Mouse (Mus musculus): ENCODE measurements around the gene Pik3c2b.
"Not testable (repeated sequence)": the region's sequence is repeated elsewhere in the genome, so short reads cannot be mapped to it uniquely, and the experiment has no call there.

The Pik3c2b gene

DNA sequence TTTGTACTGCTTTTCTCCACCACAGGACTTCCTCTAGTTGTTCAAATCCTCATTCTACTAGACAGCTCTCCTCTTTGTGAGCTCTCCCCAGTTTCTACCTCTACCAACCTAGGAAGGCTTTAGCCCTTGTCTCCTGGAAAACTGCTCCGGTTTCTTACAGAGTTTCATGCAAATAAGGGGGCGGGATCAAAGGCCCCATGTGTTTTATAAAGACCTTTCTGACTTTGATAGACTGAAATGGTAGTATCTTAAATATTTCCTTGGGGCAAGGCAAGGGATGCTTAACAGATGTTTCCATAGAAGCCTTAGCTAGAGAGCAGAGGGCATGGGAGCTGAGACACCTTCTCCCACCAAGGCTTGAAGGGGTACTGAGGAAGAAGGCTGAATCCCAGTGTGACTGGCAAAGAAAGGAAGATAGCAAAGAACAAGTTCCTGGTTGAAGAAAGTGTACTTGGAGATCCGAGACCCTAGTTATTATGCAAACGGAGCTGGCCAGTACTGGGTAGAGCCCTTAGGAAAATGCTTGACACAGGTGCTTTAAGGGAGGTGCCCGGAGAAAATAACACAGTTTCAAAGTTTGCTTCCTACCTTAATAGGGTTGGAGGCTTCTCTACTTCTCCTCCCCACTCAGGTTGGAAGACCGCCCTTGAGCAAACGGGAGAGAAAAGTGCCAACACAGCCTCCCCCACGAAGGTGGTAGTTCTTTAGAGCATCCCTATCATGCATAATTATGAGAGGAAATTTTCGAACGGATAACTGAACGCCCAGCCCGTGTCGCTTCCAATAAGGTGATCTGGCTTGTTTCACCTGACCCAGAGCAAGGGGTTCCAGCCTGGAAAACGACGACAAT is at the start of gene Pik3c2b:
Pik3c2b (plus strand) TSS at position 657 of the 850 bp plus-strand sequence.
- no peak for DNase-seq (ENCODE audit: low spot score)

DNA sequence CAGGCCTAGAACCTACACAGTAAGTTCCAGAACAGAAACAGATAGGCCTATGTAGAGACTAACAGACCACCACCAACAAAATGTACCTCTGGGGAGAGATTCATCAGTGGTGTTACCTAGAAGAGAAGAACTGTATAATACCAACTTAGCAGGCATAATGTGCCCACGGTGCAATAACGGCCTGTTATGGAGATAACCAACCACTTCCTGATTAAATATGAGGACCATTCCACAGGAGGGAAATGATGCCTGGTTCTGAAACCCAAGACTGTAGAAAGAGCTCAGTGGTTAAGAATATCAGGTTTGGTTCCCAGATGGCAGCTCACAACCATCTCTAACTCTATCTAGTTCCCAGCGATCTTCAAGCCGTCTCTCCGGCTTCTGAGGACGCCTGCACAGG is 45.1 kb upstream of the Pik3c2b start:
- DNase-seq (ENCODE audit: low spot score), result no peak

DNA sequence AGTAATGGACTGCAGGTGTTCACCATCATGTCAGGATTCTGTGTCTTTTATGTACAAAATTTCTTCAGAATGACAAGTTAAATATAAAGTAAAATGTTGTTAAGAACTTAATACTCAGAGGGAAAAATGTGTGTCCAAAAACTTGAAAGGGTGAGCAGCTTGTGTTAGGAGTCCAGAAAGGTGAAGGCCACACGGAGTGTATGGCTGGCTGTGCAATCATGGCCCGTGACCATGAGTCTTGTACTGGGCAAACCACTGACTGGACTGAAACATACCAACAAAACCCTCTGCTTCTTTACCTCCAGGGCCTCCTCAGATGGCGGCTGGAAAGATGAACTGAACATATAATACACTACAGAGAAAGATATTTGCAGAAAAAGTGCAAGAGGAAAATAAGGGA is 38.9 kb upstream of the Pik3c2b start:
- DNase-seq (ENCODE audit: low spot score), result no peak

DNA sequence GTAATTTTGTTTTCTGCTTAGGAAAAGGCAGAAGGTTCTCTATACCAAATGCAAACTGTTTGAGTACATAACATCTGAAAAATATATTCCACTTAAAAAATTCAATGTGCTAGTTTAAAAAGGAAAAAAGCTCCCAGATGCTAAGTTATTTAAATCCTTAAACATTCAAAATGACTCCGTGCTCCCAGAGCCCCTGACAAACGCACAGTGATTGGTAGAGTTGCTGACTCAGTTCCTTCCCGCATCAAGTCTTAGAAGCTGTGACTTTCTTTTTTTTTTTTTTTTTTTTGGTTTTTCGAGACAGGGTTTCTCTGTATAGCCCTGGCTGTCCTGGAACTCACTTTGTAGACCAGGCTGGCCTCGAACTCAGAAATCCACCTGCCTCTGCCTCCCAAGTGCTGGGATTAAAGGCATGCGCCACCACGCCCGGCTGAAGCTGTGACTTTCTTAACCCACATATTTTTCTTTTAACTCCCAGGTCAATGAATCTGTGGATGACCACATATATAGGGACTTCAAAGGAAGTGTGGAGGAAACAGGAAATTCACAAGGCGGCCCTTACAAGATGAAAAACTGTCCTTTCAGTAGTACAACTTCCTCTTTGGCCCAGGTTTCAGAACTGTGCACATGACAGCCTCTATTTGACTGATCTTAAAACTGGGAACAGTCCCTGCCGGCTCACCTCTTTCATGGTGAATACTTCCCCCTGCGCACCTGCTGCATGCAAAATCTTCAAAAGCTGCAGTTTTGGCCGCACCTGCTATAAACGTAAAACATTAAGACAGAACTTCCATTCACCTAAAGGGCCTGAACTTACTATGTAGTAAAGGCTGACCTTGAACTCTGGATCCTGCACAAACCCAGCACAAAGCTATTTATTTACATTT is 33.3 kb upstream of the Pik3c2b start:
- no peak for DNase-seq (ENCODE audit: low spot score)

DNA sequence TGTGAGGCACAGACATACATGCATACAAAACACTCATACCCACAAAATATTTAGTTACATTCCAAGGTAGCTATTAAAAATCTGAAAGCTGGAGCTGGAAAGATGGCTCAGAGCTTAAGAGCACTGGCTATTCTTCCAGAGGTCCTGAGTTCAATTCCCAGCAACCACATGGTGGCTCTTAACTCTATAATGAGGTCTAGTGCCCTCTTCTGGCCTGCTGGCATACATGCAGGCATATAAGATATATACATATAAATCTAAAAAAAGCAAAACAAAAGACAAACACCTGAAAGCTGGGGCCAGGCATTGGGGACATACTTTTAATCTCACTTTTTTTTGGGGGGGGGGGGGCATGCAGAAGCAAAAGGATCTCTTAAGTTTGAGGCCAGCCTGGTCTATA is 32.1 kb upstream of the Pik3c2b start:
- DNase-seq (ENCODE audit: low spot score), result no peak

DNA sequence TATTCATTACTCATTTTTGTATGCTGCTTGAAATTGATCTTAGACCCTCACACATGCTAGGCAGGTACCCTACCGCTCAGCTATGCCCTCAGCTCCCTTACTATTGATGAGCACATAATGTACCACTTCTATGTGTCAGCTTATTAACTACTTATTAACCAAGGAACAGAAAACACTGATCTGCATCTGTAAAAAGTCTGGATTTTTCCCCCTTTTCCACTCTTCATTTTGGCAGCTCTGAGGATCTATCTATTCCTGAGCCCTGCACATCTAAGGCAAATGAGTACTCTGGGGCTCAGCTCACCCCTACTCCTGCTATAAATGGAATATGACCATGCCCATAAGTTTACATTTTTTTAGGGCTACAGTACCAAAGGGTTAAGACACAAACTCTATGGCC is 31.3 kb upstream of the Pik3c2b start:
- DNase-seq (ENCODE audit: low spot score), result no peak

DNA sequence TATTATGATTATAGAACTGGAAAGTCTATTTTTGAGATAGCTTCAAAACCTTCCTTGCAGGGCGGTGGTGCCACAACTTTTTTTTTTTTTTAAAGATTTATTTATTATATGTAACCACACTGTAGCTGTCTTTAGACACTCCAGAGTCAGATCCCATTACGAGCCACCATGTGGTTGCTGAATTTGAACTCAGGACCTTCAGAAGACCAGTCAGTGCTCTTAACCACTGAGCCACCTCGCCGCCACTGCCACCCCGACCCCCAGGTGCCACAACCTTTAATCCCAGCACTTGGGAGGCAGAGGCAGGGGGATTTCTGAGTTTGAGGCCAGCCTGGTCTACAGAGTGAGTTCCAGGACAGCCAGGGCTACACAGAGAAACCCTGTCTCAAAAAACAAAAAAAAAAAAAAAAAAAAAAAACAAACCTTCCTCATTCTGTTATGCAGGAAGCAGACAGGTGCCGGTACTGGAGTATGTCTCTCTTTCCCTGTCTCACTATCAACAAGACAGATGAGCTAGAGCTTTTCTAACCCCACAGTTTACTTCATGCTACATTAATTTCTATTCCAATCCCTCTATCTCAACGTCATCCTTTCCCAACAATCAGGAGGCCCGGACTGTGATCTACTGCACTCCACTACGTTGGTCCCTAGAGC is 28.6 kb upstream of the Pik3c2b start:
- DNase-seq (ENCODE audit: low spot score), result no peak

DNA sequence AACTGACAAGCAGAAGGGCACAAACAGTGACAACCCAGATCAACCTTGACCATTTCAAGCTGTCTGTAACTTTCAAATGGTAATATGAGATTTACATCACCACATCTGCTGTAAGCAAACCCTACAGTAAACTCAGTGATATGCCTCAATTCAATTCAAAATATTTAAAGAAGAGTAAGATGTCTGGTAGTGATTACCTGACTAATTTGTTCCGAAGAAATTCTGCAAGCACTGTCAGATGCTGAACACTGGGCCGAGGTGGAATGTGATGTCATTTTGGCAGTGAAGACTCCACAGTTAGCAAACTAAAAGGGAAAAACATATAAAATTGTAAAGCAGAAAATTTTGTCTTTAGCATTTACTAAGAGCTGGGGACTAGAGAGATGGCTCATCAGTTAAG is 26.9 kb upstream of the Pik3c2b start:
- DNase-seq (ENCODE audit: low spot score), result no peak

DNA sequence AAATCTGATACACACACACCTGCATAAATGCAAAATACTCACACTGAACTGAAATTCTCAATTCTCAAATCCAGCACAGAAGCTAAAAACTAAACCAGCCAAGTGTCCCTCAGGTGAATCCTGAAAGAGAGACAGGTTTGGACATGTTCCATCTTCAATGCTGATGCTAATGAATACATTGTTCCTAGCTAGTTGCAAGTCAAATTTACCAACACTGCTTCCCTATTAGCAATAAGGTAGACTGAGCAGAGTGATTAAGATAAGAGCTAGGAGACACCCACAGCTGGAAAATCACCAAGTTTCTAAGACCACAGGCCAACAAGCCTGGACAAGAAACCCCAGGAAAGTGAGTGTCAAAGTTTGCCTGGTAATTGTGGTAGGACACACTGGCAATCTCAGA is 26.2 kb upstream of the Pik3c2b start:
- no peak for DNase-seq (ENCODE audit: low spot score)

DNA sequence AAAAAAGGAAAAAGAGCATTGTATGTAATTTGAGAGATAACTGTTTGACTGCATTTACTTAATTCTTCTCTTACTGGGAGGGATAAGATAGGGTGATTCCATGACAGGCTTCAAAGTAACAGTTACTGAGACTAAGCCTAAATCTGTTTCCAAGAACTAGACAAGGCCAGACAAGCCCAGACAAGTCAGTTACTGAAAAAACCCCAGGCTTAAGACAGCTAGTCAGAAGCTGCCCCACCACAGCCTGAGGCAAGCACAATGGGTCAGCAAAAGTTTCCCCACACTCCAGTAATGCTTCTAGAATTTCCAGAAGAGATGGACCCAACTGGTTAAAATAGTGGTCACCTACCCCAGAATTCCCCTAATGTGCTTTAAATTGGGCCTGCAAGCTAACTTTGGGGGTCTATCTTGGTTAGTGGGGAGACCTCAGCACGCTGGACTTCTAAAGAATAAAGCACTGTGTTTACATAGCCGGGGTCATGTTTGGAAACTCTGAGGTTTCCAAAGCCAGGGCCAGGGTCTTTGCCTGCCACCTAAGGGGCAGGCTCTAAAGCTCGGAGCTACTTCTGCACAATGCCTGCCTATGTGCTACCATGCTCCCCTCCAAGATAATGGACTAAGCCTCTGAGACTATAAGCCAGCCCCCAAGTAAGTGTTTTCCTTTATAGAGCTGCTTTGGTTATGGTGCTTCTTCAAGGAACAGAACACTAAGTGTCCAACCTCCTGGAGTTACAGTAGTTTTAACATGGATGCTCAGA is 25.2 kb upstream of the Pik3c2b start:
- no peak for DNase-seq (ENCODE audit: low spot score)

DNA sequence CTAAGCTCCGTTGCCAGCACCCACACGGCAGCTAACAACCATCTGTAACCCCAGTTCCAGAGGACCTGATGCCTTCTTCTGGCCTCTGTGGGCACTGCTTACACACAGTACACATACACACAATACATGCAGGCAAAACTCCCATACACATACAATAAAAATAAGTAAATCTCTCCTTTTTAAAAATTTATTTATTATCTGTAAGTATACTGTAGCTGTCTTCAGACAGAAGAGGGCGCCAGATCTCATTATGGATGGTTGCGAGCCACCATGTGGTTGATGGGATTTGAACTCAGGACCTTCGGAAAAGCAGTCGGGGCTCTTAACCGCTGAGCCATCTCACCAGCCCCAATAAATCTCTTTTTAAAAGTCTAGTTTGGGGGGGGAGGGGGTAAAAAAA is 24.1 kb upstream of the Pik3c2b start:
- DNase-seq (ENCODE audit: low spot score), result no peak

DNA sequence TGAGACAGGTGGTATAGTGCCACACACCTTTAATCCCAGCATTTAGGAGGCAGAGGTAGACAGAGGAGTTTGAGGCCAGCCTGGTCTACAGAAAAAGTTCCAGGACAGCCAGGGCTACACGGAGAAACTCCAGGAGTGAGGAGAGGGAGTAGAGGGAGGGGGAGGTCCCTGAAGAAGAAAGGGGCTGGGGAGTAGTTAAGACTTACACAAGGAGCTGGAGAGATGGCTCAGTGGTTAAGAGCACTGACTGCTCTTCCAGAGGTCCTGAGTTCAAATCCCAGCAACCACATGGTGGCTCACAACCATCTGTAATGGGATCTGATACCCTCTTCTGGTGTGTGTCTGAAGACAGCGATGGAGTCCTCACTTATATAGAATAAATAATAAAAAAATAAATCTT is 23.5 kb upstream of the Pik3c2b start:
- DNase-seq (ENCODE audit: low spot score), result not testable (repeated sequence)

DNA sequence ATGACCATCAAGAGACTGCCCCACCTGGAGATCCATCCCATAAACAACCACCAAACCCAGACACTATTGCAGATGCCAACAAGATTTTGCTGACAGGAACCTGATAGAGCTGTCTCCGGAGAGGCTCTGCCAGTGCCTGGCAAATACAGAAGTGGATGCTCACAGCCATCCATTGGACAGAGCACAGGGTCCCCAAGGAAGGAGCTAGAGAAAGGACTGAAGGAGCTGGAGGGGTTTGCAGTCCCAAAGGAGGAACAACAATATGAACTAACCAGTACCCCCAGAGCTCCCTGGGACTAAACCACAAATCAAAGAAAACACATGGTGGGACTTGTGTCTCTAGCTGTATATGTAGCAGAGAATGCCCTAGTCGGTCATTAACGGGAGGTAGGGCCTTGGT is 21.7 kb upstream of the Pik3c2b start:
- DNase-seq (ENCODE audit: low spot score), result not testable (repeated sequence)

DNA sequence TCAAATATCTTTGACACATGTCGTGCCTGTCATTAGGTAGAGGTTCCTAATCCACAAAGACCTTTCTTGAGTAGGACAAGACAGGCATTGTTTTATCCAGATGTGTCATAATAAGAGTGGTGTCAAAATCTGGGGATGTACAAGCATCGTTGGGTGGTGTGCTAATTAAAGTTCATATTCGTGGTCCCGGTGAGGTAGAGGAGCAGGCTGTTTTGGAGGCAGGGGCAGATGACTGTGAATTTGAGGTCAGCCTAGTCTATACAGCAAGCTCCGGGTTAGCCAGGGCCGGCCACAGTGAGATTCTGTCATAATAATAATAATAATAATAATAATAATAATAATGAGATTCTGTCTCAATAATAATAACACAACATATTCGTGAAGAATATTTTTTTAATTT is 21.0 kb upstream of the Pik3c2b start:
- no peak for DNase-seq (ENCODE audit: low spot score)

DNA sequence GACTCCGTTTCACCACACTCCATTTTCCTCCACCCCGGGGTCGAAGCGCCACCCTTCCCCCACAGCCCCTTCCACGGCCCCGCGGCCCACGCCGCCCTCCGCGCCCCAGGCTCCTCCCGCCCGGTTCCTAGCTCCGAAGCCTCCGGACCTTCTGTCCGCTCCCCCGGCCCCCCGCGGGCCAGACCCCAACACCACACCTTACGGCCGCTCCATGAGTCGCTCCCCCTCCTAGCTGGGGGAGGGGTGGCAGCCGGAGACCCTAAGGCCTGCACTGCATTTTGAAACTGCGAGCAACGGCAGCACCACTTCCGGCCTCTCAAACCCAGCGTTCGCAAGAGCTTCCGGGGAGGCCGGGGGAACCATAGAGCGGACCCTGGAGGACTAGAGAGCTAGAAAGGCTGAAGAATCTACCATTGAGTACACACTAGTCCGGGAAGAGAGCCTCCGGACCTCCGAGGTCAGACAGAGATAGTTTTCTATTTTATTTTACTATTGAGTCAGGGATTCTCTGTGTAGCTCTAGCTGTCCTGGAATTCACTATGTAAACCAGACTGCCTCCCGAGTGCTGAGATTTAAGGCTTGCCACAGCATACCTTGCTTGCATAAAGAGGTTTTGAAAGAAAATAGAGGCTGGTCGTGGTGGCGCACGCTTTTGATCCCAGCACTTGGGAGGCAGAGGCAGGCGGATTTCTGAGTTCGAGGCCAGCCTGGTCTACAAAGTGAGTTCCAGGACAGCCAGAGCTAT is 20.2 kb upstream of the Pik3c2b start:
- DNase-seq (ENCODE audit: low spot score), result peak; percentile 84

DNA sequence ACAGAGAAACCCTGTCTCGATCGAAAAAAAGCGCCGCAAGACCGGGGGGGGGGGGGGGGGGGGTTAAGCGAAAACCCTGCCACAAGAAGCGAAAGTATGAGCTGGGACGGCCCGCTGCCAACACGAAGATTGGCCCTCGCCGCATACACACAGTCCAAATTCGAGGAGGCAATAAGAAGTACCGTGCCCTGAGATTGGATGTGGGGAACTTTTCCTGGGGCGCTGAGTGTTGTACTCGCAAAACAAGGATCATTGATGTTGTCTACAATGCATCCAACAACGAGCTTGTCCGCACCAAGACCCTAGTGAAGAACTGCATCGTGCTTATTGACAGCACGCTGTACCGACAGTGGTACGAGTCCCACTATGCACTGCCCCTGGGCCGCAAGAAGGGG is 19.7 kb upstream of the Pik3c2b start:
- DNase-seq (ENCODE audit: low spot score), result not testable (repeated sequence)

DNA sequence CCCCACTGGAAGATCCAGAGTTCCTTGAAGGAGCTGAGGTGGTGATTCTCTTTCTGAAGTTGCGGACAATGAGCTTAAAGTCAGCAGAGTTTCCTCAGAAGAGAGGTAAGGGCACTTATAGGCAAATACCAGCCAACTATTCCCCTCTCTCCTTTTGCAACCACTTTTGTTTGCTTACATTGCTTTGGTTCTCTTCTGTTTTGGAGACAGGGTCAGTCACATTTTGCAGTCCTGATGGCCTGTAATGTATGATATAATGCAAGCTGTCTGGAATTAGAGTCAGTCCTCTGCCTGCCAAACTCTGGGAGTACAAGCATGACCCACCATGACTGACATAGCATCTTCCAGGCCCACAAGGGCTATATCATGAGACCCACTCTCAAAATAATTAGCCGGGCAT is 18.3 kb upstream of the Pik3c2b start:
- no peak for DNase-seq (ENCODE audit: low spot score)

DNA sequence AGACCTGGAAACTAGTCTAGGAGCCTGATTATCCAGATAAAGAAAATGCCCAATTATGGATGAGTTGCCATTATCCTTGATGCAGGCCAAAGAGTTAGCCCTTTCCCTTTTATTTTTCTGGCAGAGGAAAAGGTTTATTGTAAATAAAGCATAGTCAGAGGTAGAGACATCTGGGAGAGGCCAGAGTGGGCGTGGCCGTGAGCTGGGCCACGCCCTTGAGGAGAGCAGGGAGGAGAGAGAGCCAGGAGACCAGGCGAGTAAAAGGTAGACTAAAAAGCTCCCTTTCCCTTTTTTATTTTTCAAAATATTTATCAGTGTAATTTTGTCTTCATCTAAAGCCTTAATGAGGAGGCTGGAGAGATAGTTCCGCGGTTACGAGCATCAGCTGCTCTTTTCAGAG is 17.5 kb upstream of the Pik3c2b start:
- DNase-seq (ENCODE audit: low spot score), result no peak

DNA sequence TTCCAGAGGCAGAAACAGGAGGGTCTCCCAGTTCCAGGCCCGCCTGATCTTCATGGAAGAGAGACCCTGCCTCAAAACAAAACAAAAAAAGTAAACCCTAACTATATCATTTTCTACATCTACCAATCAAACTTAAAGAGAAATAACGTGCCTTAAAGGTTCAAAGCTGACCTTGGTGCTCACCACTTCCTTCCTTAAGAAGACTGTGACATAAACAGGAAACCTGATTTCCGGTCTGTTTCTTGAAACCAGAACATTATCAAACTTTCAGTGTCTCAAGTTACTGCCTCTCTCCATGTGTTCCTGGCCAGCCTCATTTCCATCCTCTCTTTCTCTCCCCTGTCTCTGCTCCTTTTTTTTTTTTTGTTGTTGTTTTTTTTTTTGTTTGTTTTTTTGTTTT is 15.7 kb upstream of the Pik3c2b start:
- DNase-seq (ENCODE audit: low spot score), result no peak

DNA sequence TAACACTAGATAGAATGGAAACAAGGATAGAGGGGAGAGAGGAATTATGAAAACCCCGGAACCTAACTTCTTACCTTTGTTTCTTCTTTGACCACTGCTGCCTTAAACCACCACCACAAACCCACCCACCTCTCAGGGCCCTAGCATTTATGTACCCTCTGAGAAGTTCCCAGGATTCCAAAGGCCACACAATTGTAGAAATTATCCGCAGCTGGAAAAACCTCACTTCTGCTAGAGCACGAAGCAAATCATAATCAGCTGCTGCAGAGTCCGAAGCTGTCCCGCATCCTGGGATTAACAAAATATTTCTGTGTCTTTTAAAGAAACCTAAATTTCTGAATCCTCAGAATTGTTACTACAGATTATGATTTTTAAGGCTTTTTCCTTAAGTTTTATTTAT is 15.0 kb upstream of the Pik3c2b start, which contains the start of gene Mdm4:
Mdm4 (minus strand) TSS at position 101 of the 400 bp plus-strand sequence.
- DNase-seq (ENCODE audit: low spot score), result no peak

DNA sequence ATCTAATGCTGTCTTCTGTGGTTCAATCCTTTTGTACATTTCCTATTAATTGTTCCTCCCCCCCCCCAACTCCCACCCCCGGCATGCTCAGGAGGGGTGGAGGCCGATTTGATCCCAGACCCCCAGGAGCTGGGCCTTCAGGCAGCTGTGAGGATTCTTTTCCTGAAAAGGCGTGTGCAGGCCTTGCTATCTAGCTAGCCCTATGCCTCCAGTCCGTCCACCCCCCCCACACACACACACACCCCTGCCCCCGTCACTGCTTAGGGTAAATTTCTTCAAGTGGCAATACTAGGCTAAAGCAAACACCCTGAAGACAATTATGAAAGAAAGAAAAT is 12.5 kb upstream of the Pik3c2b start:
- DNase-seq (ENCODE audit: low spot score), result no peak

Data from ovary, adult 18-20 months (tissue).